Mouse (Mus musculus) lung, embryonic 14.5 days (tissue): ENCODE measurements at regions not wholly inside any gene's neighbourhood (a gene's known extent, or its start where the extent isn't known, plus 50 kb on each side); places are given as distances from the start of the nearest gene placed in this dataset.
"Not testable (repeated sequence)": the region's sequence is repeated elsewhere in the genome, so short reads cannot be mapped to it uniquely, and the experiment has no call there.

Experiments used
- ATAC-seq: fragments of 200-750 bp; cut with Nextera tagmentation; 2 replicates; pipeline ENCODE4 v1.8.0; 2017; ENCODE audit warnings: mild to moderate bottlenecking, moderate TSS enrichment, moderate library complexity; ENCODE audit not compliant: insufficient read depth
- DNase-seq: peaks from one replicate; pipeline ENCODE4 v3.0.0-alpha.2; 2015
- H3K27ac ChIP-seq: fragments of 300-500 bp; sonication (generic); 2 replicates; pipeline ENCODE4 v1.5.1; 2014; ENCODE audit warnings: low read depth, mild to moderate bottlenecking, moderate library complexity
- H3K27me3 ChIP-seq: fragments of 300-500 bp; sonication (generic); 2 replicates; pipeline ENCODE4 v1.6.1; 2014; ENCODE audit warnings: low read length, control low read depth; ENCODE audit not compliant: insufficient read depth
- H3K36me3 ChIP-seq: fragments of 300-500 bp; sonication (generic); 2 replicates; pipeline ENCODE4 v1.6.1; 2014; ENCODE audit warnings: control low read depth; ENCODE audit not compliant: insufficient read depth
- H3K4me1 ChIP-seq: fragments of 300-500 bp; sonication (generic); 2 replicates; pipeline ENCODE4 v1.6.1; 2014; ENCODE audit warnings: antibody characterized with exemption, control low read depth; ENCODE audit not compliant: insufficient read depth
- H3K4me2 ChIP-seq: fragments of 300-500 bp; sonication (generic); 2 replicates; pipeline ENCODE4 v1.6.1; 2014; ENCODE audit warnings: mild to moderate bottlenecking
- H3K4me3 ChIP-seq: fragments of 300-500 bp; sonication (generic); 2 replicates; pipeline ENCODE4 v1.5.1; 2014; ENCODE audit warnings: low read depth, low read length
- H3K9ac ChIP-seq: fragments of 300-500 bp; sonication (generic); 2 replicates; pipeline ENCODE4 v1.6.1; 2014
- H3K9me3 ChIP-seq: fragments of 300-500 bp; sonication (generic); 2 replicates; pipeline ENCODE4 v1.6.1; 2016; ENCODE audit warnings: low read depth, low read length, control low read depth
- CTCF ChIP-seq: IDR thresholded peaks from 2 replicates; pipeline ENCODE4 v1.5.1; 2016; ENCODE audit warnings: antibody characterized with exemption, low read depth
- WGBS: fragments of 180-500 bp; shearing (Covaris S2); extraction: QIAGEN DNeasy Blood & Tissue Kit; methylation state at CpG from one replicate; pipeline ENCODE4 v1.1.7; 2014; 5-methylcytosine and 5-hydroxymethylcytosine counted together

DNA sequence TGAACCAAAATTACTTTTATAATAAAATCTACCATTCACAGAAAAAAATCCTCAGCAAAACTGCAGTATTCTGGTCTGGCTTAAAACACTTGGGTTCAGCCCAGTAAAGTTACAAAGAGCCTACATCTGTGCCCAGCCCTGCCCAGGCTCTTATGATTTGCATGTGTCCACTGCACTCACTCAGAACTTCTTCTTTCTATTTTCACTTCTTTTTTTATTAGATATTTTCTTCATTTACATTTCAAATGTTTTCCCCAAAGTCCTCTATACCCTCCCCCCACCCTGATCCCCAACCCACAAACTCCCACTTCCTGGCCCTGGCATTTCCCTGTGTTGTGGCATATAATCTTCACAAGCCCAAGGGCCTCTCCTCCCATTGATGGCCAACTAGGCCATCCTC, 1442.4 kb upstream of the Tacstd2 start:
- H3K27ac ChIP-seq = no peak overlapping the region
- no peak overlapping the region for H3K9ac ChIP-seq
- no peaks in the 10 kb centered on the region for H3K4me1 ChIP-seq
- H3K9me3 ChIP-seq = no peaks in the 10 kb centered on the region
- H3K4me2 ChIP-seq = no peak overlapping the region
- H3K36me3 ChIP-seq = no peaks in the 10 kb centered on the region
- ATAC-seq (no peak), DNase-seq (no peak)
- TF ChIP-seq CTCF = no peak
- H3K4me3 ChIP-seq = no peak overlapping the region
- H3K27me3 ChIP-seq = no peaks in the 10 kb centered on the region

DNA sequence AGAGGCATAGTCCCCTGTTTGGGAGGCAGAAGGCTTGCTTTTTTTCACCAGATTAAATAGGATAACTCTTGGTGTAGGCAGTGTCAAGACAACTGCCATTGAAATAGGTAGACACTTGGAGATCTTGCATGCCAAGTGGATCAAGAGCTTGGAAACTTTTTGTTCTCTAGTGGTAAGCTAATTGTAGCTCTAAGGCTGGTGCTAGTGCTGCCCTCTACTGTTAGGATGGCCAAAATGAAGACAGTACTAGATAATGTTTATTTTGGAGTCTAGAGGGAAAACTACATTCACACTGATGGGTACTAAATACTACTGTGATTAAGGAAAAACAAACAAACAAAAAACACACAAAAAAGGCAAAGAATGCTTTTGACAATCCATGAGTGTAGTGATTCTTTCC, 1428.4 kb upstream of the Tacstd2 start:
- ATAC-seq = no peak
- peak; percentile 1 for DNase-seq
- H3K4me2 ChIP-seq = no peak overlapping the region
- no peak; the same call in 1 of the 2 replicates for TF ChIP-seq CTCF
- no peak overlapping the region for H3K27ac ChIP-seq
- H3K27me3 ChIP-seq = no peaks in the 10 kb centered on the region
- H3K4me1 ChIP-seq = no peaks in the 10 kb centered on the region
- H3K9me3 ChIP-seq = no peaks in the 10 kb centered on the region
- H3K4me3 ChIP-seq = no peak overlapping the region
- H3K9ac ChIP-seq = no peak overlapping the region
- H3K36me3 ChIP-seq = no peaks in the 10 kb centered on the region

DNA sequence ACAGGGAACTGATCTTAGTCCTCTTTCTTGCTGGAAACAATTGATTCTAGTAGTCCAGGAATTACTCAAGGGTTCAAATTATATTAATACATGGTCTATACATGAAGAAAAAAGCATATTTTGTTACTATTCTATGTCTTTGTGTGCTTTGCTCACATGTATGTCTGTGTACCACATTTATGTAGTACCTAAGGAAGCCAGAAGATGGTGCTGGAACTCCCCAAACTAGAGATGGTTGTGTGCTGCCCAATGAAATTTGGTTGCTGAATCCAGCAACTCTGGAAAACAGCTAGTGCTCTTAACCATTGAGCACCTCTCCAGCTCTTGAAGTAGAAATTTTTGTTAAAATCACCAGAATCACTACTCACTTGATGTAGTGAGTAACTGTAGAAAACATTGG, 1402.5 kb upstream of the Tacstd2 start:
- H3K27me3 ChIP-seq, ATAC-seq, H3K9ac ChIP-seq, H3K4me2 ChIP-seq, H3K27ac ChIP-seq, H3K9me3 ChIP-seq, H3K36me3 ChIP-seq, H3K4me3 ChIP-seq, H3K4me1 ChIP-seq: not testable (repeated sequence)
- TF ChIP-seq CTCF = 0 out of 2 replicates have a peak, but pooled peaks have one; percentile 11
- DNase-seq = peak; percentile 23

DNA sequence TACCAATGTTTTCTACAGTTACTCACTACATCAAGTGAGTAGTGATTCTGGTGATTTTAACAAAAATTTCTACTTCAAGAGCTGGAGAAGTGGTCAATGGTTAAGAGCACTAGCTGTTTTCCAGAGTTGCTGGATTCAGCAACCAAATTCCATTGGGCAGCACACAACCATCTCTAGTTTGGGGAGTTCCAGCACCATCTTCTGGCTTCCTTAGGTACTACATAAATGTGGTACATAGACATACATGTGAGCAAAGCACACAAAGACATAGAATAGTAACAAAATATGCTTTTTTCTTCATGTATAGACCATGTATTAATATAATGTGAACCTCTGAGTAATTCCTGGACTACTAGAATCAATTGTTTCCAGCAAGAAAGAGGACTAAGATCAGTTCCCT, 1396.3 kb upstream of the Tacstd2 start:
- H3K9ac ChIP-seq, H3K27ac ChIP-seq, ATAC-seq, H3K27me3 ChIP-seq, H3K4me2 ChIP-seq, H3K9me3 ChIP-seq, H3K4me1 ChIP-seq, H3K36me3 ChIP-seq, H3K4me3 ChIP-seq: not testable (repeated sequence)
- peak; percentile 3 for DNase-seq
- TF ChIP-seq CTCF = 0 out of 2 replicates have a peak, but pooled peaks have one; percentile 14

DNA sequence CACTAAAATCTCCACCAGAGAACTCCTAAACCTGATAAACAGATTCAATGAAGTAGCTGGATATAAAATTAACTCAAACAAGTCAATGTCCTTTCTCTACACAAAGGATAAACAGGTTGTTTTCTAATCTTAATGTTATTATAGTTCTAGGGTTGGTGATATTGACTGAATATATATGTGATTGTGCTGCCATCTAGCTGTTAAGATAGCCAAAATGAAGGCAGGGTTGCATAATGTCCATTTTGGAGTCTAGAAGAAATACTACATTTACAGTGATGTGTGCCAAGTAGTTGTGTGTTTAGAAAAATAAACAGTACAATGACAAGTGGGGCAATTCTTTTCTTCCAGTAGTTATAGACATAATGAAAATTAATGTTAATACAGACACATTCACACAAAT, 1379.9 kb upstream of the Tacstd2 start:
- Histone ChIP-seq H3K4me3 (no peak overlapping the region), H3K4me1 (no peaks in the 10 kb centered on the region), H3K27ac (no peak overlapping the region), H3K4me2 (no peak overlapping the region), H3K9ac (no peak overlapping the region), H3K9me3 (no peaks in the 10 kb centered on the region), H3K27me3 (no peaks in the 10 kb centered on the region), H3K36me3 (no peaks in the 10 kb centered on the region)
- DNase-seq = no peak
- TF ChIP-seq CTCF = no peak
- no peak for ATAC-seq

DNA sequence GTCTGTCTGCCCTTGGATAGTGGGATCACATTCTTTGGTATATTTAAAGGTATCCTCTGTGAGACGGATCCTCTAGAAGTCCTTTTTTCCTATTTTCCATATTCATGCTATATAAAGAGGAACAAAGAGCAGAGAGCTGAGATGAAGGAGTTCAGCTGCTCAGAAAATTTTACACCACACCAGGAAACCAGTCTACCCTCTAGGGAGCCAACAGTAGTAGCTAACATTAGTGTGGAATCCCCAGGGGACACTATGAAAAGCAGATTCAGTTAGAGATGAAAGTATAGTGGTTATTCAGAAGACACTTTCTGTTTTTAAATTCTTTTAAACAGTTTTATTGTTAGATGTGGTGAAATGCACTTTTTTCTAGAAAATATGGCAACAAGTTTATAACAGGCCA, 1348.5 kb upstream of the Tacstd2 start:
- Histone ChIP-seq H3K9me3 (no peaks in the 10 kb centered on the region), H3K4me3 (no peak overlapping the region), H3K4me2 (no peak overlapping the region), H3K4me1 (no peaks in the 10 kb centered on the region), H3K27me3 (no peaks in the 10 kb centered on the region), H3K36me3 (no peaks in the 10 kb centered on the region), H3K27ac (no peak overlapping the region), H3K9ac (no peak overlapping the region)
- DNase-seq (no peak), ATAC-seq (no peak)
- 90% methylated on average over 1 of the region's 1 CpGs for whole genome bisulfite sequencing
- TF ChIP-seq CTCF = no peak

DNA sequence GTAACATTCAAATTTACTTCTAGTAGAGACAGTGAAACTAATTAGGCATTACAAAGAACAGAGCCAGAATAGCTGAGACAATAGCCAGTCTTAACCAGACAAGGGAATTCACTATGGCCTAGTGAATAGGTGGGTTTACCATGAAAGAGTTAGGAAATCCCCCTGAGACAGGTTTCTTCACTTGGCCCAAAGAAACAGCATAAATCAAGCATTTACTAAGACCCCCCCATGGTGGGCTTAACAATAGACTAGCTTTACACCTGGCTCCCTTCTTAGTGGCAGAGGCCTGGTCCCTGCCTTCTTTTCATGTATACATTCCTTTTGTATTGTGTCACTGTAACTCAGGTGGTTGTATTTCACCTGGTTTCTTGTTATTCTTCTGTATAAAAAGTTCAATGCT, 1317.2 kb upstream of the Tacstd2 start:
- not testable (repeated sequence) for H3K4me3 ChIP-seq, H3K9me3 ChIP-seq, H3K36me3 ChIP-seq, H3K9ac ChIP-seq, H3K27ac ChIP-seq, H3K4me1 ChIP-seq, DNase-seq, H3K4me2 ChIP-seq, ATAC-seq, H3K27me3 ChIP-seq

DNA sequence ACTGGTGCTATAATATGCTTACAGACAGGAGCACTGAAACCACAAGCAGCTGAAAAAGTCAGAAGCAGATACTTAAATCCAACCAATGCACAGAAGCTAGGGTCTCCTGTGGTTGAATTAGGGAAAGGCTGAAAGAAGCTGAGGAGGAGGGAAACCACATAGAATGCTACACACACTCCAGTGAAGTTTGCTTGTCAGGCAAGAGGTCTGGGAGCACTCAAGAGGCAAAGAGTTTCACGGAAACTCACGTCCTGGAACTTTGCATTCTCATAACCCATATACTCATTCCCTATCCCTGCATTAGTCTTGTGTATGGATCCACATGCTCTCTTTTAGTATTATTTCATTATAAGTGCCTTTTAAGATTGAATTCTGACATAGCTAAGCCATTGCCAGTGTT, 1316.7 kb upstream of the Tacstd2 start:
- Histone ChIP-seq H3K4me3 (no peak overlapping the region), H3K27ac (no peak overlapping the region), H3K9ac (no peak overlapping the region), H3K27me3 (no peaks in the 10 kb centered on the region), H3K4me1 (no peaks in the 10 kb centered on the region), H3K9me3 (no peaks in the 10 kb centered on the region; the same call in 1 of the 2 replicates), H3K36me3 (no peaks in the 10 kb centered on the region), H3K4me2 (no peak overlapping the region)
- ATAC-seq (no peak), DNase-seq (no peak)
- no peak for TF ChIP-seq CTCF
- 79% methylated on average over 2 of the region's 2 CpGs for WGBS
